Mouse (Mus musculus) megakaryocyte, adult 5-6 weeks (primary cell): ENCODE measurements around the gene Tbcd. TPM values are rescaled to one million over a fixed set of nuclear protein-coding genes. Genes with fewer than 3 reads are reported as not detected.
"Not testable (repeated sequence)": the region's sequence is repeated elsewhere in the genome, so short reads cannot be mapped to it uniquely, and the experiment has no call there.

Source experiments
- ATAC-seq: 2 replicates; pipeline ENCODE4 v1.8.0; 2016; ENCODE audit warnings: mild to moderate bottlenecking, inconsistent platforms; ENCODE audit not compliant: poor library complexity, severe bottlenecking
- total RNA-seq, 2 experiments: library from RNA; stranded (forward) in 1 of 2; stranded (reverse) in 1 of 2; fragments of 153-499, 151-499 nt in 1 of 2; fragments of 221-1000, 200-1000 nt in 1 of 2; gene quantifications; 2 replicates each; pipeline versions ENCODE4 v1.2.3 to v1.2.4; 2015 to 2017

Gene Tbcd
- total RNA-seq, 2 experiments from 2014 or later = 28.1 to 34.9 TPM

DNA sequence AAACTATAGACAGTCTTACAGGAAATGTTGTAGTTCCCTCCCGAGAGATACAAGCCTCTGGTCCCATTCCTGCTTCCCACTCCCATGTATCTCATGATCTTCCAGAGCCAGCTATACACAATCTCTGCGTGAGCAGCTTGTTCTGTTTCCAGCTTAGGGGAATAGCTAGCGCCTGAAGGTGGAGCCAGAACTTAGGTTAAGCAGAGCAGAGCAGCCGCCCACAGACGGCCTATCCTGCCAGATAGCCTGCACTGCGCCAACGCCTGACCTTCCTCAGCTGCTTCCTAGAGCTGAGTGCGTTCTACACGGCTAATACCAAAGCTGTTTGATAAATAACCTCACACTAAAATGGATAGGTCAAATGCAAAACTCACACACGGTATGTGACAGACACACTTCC lies 198.2 kb downstream of the Tbcd start:
- no peak for ATAC-seq

DNA sequence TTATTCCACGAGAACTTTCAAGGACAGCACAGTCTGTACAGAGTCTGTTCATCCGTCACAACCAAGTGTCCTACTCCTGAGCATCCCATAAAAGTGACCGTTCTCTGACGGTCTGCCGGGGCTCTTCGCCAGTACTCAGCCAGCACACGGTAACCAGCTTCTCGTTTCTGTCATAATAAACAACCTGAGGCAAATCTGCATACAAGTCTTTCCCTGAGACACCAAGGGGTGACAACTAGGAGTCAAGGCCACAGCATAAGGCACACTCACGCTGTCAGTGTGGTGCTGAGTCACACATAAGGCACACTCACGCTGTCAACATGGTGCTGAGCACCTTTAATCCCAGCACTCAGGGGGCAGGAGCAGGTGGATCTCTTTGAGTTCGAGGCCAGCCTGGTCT lies 198.9 kb downstream of the Tbcd start:
- ATAC-seq = no peak

DNA sequence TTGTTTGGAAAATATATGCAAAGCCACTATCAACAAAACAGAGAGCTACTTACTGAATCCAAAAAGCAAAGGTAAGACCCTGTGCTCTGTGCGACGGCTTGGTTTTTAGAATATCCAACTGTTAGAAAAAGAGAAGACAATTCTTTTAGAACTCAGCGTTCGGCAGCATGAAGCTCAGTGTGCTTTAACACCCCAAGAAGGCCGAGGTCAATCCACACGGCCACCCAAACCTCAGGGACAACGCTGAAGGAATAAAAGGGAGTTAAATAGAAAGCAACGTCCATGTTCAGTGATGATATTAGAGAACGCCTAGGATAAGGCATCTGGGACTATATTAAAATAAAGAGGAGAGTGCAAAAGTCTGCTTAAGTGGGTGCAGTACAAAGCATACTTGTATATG lies 199.8 kb downstream of the Tbcd start:
- ATAC-seq = no peak

DNA sequence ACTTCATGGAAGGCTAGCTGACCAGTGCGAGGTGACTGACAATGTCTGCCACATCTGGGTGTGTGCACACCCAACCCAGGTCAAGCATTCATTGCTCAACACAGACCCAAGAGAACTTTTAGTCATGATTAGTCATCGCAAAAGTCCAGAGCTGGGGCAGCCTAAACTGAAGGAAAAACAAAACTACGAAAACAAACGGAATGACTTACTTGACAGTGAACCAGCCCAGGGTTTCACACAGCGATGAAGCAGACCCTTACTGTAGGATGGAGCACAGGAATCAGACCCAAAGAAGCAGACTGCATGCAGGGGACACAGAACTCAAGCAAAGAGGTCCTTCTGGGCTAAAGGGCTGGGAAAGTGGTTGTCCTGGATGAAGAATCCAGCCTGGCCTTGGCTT lies 200.2 kb downstream of the Tbcd start:
- ATAC-seq = no peak

DNA sequence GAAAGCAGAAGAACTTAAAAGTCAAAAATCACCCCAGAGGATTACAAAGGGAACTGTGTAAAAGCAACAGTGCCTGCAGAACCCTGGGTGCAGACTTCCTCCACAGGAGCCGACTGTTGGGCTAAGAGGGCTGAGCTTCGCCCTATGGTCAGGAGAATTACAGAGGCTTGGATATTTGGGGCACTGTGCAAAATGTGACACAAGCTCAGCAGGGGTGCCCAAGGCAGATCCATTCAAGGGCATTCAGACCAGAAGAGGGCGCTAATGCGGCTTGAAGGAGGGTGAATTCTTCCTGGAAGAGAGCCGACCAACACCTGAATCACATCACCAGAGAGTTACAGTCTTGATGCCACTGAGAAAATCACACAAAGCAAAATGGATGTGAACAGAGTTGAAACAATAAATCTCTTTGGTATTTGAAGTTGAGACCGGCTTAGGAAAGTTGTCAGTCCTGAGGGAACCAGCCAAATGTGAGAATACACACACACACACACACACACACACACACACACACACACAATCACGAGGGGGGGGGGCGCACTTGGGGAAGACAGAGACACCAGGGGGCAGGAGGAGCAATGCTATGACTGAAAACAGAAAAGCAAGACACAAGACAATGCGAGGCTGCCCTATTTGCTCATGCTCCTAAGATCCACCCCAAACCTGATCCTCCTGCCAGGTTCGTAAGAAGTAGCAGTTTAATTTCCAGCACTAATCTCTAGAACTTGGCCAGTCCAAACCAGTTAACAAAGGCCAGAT lies 201.0 kb downstream of the Tbcd start:
- peak; percentile 58 for ATAC-seq

DNA sequence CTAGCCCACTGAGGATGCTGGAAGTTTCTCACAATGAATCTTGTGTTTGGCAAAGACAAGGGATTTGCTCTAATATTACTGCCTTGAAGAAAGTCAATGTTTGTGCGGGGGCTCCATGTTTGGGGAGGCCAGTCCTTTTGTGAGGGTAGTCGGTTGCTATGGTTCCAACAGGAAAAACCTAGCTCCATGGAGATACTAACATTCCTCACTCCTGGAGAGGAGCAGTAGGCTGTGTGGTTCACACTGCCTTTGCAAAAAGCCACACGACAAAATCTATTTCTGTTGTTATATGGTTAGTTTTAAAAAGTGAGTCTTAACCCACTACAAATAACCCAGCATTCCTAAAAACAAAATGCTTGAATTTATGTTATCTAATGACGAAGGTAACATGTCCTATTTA lies 201.9 kb downstream of the Tbcd start:
- no peak for ATAC-seq

DNA sequence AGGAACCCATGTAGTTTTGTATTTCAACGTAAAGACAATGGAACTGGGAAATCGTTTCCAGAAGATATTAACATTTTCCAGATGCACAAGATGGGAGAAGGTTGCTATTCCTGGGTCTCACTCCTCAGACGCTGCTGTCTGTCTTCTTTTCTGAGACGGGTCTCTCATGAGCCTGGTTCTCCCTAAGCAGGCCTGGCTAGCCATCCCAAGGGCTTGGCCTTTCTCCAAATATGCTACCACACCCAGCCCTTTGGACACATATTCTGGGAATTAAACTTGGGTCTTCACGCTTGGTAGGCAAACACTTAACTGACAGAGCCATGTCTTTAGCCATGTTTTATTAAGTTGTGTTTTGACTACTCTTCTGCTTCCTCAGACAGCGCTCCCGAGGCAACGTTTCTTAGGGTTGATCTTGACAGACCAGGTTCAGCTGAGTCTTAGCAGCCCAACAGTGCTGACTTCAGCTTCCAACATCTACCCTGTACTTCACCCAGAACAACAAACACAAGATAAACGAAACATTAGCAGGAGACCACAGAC lies 202.7 kb downstream of the Tbcd start:
- no peak for ATAC-seq

DNA sequence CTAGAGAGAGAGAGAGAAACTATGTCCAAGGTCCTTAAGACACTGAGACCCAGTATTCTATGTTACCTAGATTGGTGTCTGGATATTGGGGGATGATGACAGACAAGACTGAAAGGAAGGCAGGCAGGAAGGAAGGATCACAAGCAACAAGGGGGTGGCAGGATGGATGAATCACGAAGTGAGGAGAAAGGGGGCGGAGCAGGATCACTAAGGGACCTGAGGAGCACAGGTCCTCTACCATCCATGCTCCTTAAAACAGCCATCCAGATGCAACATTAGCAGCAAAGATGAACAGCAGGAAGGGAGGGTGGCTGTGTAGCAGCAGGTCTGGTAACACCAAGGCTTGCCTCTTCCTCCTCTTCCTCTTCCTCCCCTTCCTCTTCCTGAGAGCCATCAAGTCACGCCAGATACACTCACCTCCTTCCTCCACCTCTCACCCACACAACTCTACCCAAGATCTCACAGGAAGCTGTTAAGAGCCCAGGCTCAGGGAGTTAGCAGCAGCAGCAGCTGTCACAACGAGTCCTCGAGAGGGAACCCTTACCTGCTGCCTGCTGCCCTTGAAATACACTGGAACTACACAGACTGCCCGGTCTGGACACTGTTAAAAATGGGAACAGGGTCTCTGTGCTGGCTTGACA lies 203.5 kb downstream of the Tbcd start:
- peak; percentile 45 for ATAC-seq

DNA sequence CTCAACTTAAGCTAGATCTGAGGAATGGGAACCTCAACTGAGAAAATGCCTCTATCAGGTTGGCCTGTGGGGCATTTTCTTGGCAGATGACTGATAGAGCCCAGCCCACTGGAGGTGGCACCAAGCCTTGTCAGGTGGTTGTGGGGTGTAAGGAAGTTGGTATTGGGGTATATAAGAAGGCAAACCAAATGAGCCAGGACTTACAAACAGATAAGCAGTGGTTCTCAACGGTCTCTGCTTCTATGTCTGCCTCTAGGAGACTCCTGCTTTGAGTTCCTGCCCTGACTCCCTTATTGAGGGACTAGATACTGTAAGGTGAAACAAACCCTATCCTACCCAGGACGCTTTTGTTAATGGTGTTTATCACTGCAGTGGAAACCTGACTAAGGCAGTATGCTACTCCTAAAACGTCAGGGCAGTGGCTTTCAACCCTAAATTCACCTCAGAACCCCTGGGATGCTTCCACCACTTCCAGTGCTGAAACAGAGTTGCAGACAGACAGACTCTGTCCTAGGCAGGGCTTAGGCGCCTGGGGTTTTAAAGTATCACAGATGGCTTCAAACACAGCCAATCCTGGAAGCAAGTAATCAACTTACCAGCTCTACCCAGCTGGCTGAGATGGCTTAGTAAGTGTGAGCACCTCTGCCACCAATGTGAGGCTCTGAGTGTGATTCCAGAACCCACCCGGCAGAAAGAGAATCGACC lies 204.2 kb downstream of the Tbcd start:
- ATAC-seq = peak; percentile 39

DNA sequence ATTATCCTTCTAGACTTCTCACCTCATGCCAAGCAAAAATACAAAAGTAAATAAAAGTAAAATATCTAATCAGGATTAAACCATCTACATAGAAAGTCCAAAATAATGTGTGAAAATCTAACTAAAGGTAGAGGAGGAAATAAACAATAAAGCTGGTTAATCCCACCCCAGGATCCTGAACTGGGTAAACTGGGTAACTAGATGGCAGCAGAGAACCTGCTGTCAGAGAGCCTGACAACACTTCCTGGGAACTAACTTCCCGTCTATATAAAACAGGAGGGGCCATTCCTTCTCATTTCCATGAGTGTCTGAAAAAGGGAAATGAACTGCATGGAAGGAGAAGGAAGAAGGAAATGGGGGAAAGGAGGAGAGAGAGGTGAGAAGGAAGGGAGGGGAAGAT lies 206.4 kb downstream of the Tbcd start:
- no peak for ATAC-seq

DNA sequence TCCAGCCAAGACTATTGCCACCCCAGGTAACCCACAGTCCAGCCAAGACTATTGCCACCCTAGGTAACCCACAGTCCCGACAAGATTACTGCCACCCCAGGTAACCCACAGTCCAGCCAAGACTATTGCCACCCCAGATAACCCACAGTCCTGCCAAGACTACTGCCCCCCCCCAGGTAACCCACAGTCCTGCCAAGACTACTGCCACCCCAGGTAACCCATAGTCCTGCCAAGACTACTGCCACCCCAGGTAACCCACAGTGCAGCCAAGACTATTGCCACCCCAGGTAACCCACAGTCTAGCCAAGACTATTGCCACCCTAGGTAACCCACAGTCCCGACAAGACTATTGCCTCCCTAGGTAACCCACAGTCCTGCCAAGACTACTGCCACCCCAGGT lies 208.9 kb downstream of the Tbcd start:
- ATAC-seq = not testable (repeated sequence)

DNA sequence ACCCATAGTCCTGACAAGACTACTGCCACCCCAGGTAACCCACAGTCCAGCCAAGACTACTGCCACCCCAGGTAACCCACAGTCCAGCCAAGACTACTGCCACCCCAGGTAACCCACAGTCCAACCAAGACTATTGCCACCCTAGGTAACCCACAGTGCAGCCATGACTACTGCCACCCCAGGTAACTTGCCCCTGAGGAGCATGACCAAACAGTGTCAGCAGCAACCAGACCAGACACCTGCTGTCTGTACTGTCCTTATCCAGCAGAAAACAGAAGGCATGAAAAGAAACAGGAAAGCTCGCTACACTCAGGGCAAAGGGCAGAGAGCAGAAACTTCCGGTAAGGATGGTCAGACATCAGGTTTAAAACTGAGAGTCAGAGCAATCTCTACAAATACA lies 209.4 kb downstream of the Tbcd start:
- ATAC-seq = no peak

Other genes with a start within 250 kb of the Tbcd start
- gene Hexdc, start 247.5 kb upstream of the Tbcd start, total RNA-seq (2015) = 1.5 and 3.1 TPM in 2 replicates
- gene Hexdc, start 247.5 kb upstream of the Tbcd start, total RNA-seq (2017) = 3.6 and 3.9 TPM in 2 replicates
- gene Ogfod3, start 247.2 kb upstream of the Tbcd start, total RNA-seq (2015) = 7.0 and 11.7 TPM in 2 replicates
- 2.0 and 5.5 TPM in 2 replicates for gene Ogfod3, start 247.2 kb upstream of the Tbcd start, total RNA-seq (2017)
- gene Cybc1, start 222.6 kb upstream of the Tbcd start, total RNA-seq (2015) = 65.8 and 70.5 TPM in 2 replicates
- gene Cybc1, start 222.6 kb upstream of the Tbcd start, total RNA-seq (2017) = 59.2 and 71.8 TPM in 2 replicates
- gene Narf, start 214.7 kb upstream of the Tbcd start, total RNA-seq (2015) = 16.9 and 18.3 TPM in 2 replicates
- gene Narf, start 214.7 kb upstream of the Tbcd start, total RNA-seq (2017) = 32.1 and 35.8 TPM in 2 replicates
- 16.3 and 17.8 TPM in 2 replicates for gene Foxk2, start 192.0 kb upstream of the Tbcd start, total RNA-seq (2015)
- gene Foxk2, start 192.0 kb upstream of the Tbcd start, total RNA-seq (2017) = 16.9 and 24.8 TPM in 2 replicates
- 48.1 and 56.5 TPM in 2 replicates for gene Wdr45b, start 97.5 kb upstream of the Tbcd start, total RNA-seq (2015)
- gene Wdr45b, start 97.5 kb upstream of the Tbcd start, total RNA-seq (2017) = 52.1 and 55.1 TPM in 2 replicates
- 0.39 TPM in 1 of 2 replicates, not detected in the other for gene Rab40b, start 63.7 kb upstream of the Tbcd start, total RNA-seq (2015)
- not detected in 2 replicates for gene Rab40b, start 63.7 kb upstream of the Tbcd start, total RNA-seq (2017)
- gene Fn3krp, start 30.5 kb upstream of the Tbcd start, total RNA-seq (2015) = 5.1 and 5.7 TPM in 2 replicates
- gene Fn3krp, start 30.5 kb upstream of the Tbcd start, total RNA-seq (2017) = 9.6 and 10.0 TPM in 2 replicates
- 0.36 and 0.45 TPM in 2 replicates for gene Fn3k, start 17.0 kb upstream of the Tbcd start, total RNA-seq (2015)
- 0.18 and 1.1 TPM in 2 replicates for gene Fn3k, start 17.0 kb upstream of the Tbcd start, total RNA-seq (2017)
- 0.75 and 1.6 TPM in 2 replicates for gene Zfp750, start 67.4 kb downstream of the Tbcd start, total RNA-seq (2015)
- gene Zfp750, start 67.4 kb downstream of the Tbcd start, total RNA-seq (2017) = 0.07 and 0.24 TPM in 2 replicates
- 3.6 and 5.8 TPM in 2 replicates for gene B3gntl1, start 221.2 kb downstream of the Tbcd start, total RNA-seq (2015)
- gene B3gntl1, start 221.2 kb downstream of the Tbcd start, total RNA-seq (2017) = 5.2 and 7.8 TPM in 2 replicates
- 32.9 and 40.5 TPM in 2 replicates for gene Metrnl, start 249.6 kb downstream of the Tbcd start, total RNA-seq (2015)
- gene Metrnl, start 249.6 kb downstream of the Tbcd start, total RNA-seq (2017) = 16.4 and 20.6 TPM in 2 replicates